Mouse (Mus musculus) heart, adult 18-20 months (tissue): ENCODE measurements around the gene Urb1. TPM values are rescaled to one million over a fixed set of nuclear protein-coding genes. Genes with fewer than 3 reads are reported as not detected.
A peak's percentile ranks its signal among the peaks of the same experiment; 100 is the strongest.

Source experiments
- DNase-seq, 2 experiments: peaks; one replicate each; pipeline ENCODE4 v3.0.0; 2021 to 2022; ENCODE audit warnings: mixed read lengths in 1 of 2
- total RNA-seq, 2 experiments: library from RNA; stranded (reverse); gene quantifications; 2 replicates each; pipeline ENCODE4 v1.2.3; 2021

The Urb1 gene
- total RNA-seq, 2 experiments from 2014 or later, result 5.5 to 7.3 TPM

DNA sequence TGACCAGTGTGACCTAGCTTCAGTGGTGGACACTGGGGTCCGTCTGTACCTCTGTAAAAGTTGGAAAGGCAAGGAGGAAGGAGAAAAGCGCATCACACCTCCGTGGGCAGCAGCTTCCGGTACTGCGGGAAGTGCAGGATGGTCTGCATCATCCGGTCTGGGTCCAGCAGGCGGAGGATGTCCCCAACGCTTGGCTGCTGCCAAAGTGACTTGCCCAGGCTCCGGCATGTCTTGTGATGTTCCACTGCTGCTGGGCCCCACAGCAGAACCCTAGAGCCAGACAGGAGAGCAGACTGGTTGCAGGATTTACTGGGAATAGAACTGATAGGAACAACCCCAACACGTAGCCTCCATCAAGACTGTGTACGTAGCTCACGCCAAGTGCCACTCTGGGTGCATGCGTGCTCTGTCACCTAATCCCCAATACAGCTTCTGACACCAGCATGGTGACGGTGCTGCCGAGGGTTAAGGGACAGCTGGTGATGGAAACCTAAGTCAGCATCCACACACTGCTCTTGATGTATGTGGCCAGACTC, 43.2 kb downstream of the Urb1 start:
- no peak for DNase-seq

DNA sequence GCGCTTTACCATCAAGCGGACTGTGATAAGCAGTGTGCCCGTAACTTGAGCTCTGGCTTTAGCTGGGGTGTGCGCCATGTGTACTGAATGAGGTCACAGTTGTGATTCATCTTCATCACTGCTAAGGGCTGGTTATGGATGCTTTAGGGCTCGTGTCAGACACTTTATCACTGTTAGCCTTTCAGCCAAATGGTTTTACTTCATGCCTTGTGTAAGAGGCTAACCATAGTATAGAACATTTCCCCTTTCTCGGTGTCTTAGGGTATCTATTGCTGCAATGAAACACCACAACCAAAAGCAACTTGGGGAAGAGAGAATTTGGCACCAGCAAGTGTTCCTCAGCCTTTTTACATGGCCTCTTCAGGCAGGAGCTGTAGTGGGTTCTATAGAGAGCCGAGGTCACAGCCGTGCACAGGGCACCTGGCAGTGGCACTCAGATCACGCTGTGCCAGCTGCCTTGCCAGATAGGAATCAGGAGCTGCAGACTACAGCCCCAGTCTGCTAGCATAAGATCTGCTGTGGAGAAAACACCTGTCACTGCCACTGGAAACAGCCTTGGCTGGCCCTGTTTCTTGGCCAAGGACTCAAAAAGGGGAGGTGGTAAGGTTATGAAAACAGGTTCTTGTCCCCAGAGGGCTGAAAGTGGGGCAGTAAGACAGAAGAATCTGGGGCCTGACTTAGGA, 44.9 kb downstream of the Urb1 start:
- no peak for DNase-seq

DNA sequence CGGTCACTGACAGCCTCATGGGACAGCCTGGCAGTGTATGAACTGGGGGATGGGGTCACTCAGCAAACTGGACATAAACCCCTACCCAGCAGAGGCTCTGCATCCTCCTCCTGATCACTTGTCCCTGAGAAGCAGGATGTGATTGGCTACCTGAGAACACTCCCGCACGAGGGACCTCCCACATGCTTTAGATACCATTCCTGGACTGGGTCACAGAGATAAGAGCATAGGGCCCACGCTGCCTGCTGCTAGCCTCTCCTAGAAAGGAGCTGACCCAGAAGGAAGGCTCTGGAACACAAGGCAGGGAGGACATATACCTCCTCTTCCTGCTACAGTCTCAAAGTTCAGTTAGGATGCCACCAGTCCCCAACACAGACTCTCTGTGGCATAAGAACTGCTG, 49.7 kb downstream of the Urb1 start:
- DNase-seq, result peak in 1 of 2 experiments; percentile 25

DNA sequence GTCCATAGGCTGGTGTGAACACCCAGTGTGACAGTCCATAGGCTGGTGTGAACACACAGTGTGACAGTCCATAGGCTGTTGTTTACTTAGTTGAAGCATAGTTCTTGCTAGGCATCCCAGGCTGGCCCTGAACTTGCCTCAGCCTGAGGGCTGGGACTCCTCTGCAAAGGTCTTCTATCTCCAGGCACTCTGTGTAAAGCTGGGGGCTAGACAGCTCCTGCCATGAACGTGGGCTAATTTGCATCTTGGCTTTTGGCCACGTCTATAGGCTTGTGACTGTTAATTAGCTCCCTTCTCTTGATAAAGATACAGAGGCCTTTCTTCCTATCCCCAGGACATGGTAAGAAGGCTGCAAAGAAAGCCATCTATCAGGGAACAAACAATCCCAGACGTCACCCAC, 50.9 kb downstream of the Urb1 start:
- no peak for DNase-seq

DNA sequence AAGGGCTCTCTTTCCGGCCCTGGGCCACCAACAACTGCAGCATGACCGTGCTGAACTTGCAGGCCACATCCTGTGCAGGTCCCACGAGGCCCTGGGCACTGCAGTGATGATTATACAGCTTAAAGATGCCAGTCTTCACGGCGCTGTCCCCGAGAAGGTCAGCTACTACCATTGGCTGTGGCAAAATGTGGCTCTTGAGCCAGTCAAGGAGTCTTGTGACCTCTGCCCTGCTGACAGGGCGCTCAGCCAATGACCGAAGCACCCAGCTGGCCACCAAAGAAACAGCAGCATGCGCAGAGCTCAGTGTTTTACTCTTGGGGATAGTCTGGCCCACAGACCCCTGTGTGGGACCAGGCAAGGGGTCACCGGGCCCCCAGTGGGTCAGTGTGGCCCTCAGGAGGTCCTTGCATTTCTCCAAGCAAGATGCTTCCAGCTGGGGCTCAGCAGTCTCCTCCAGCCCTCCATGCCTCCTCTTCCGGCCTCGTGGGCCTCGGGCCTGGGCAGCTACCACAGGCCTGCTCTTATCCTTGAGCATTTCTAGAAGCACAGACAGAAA, 56.7 kb downstream of the Urb1 start:
- DNase-seq, result no peak

DNA sequence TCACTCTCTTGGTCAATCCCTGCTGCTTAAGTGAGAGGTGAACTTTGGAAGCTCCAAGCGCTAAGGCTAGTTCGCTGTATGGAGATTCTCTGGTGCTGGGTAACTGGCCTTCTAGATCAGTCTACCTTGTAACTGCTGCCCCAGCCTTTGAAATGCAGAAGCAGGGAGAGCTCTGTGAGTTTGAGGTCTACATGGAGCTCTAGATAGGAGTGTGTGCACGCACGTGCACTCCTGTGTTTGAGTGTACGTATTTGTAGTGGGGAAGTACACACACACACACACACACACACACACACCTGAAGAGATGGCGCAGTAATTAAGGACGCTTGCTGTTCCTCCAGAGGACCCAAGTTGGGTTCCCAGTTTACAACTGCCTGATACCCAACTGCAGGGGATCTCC, 62.0 kb downstream of the Urb1 start:
- no peak for DNase-seq

DNA sequence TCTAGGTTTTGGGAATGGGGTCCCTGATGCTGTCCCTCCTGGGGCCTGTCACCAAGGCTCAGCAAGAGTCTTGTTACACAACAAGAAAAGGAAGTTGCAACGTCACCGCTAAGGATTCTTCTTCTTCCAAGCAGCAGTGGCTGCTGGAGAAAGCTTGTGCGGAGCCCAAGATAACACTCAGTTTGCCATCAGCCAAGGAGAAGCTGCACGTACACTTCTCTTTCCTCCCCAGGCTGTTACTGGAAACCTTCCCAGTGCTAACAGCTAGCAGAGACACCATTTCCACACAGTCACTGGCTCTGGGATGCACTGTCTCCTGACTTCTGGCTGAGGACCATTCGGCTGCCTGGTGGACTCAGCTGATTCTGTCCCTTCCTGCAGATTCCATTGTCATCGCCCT, 63.1 kb downstream of the Urb1 start:
- DNase-seq, result peak; percentile 55 to 81

DNA sequence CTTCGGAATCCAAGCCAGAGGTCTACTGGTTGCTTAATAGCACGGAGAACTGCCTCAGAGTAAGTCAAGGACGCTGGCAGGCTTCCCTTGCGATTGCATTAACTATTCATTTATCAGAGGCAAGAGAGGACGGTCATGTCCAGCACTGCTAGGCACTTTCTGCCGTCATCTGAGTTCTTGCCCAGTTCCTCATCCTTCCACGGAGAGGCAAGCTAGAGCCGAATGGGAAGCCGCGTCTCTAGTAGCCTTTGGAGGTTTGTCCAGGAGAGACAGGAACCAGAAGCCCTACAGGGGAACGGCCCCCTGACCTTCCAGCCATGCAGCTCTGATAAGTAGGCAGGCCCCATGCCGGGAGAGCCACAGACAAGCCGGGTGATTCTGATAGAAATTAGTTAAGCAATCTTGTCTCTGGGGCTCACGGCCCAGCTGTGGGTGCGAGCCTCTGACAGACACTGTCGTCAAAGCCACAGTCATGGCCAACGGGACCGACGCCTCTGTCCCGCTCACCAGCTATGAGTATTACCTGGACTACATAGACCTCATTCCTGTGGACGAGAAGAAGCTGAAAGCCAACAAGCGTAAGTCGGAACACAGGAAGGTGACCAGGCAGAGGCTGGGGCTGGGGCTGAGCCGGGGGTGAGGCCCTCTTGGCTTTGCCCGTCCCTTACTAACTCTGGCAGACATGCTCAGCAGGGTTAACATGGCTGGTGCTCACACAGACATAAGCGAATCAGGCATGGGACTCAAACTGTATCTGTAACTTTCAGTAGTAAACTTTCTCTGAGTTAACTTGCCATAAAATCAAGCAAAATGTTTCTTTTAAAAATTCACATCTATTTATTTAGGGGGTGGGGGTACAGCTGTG, 71.9 kb downstream of the Urb1 start, which contains the start of gene Mrap:
Mrap (plus strand) TSS at position 116 of the 865 bp plus-strand sequence.
- peak; percentile 82 to 83 for DNase-seq

DNA sequence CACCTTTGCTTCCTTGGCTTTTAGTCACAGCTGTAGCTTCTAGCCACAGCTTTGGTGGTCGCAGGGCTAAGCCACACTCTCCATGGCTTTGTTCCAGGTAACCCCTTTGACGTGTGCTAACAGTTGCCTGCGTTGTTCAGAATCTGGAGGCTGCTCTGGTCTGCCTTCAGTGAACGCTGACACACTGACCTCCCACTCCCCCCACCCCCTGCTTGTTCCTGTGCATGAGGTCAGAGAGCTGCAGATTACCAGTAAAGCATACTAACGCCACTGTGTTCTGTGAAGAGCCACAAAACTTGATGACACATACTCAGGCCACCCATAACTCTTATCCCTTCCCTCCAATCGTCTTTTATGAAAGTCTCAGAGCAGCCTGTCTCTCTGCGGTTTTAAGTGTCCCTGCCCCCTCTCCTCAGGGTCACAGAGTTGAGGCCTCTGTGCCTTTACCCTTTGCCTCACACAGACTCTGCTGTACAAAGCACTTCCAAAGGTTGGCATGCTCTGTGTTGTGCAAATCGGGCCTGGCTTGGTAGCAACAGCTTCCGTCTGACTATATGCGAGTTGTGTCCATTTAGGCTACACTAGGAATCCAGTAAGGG, 73.4 kb downstream of the Urb1 start:
- no peak for DNase-seq

DNA sequence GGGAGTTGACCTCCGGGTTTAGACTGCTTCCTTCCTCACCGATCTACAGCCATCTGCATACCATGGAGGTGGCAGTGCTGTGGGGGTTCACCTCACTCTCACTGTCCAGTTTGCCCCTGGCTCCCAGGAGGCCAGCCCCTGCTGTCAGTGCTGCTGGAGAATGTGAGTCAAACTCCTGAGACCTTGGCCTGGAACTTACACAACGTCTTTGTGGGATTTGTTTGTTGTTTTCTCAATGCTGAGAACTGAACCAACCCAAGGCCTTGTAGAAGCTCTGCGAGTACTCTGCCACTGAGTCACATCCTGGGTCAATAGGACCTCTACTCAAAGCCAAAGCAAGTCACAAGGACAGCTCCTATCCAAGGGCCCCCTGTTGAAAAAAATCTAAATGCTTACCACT, 74.6 kb downstream of the Urb1 start:
- DNase-seq, result no peak

DNA sequence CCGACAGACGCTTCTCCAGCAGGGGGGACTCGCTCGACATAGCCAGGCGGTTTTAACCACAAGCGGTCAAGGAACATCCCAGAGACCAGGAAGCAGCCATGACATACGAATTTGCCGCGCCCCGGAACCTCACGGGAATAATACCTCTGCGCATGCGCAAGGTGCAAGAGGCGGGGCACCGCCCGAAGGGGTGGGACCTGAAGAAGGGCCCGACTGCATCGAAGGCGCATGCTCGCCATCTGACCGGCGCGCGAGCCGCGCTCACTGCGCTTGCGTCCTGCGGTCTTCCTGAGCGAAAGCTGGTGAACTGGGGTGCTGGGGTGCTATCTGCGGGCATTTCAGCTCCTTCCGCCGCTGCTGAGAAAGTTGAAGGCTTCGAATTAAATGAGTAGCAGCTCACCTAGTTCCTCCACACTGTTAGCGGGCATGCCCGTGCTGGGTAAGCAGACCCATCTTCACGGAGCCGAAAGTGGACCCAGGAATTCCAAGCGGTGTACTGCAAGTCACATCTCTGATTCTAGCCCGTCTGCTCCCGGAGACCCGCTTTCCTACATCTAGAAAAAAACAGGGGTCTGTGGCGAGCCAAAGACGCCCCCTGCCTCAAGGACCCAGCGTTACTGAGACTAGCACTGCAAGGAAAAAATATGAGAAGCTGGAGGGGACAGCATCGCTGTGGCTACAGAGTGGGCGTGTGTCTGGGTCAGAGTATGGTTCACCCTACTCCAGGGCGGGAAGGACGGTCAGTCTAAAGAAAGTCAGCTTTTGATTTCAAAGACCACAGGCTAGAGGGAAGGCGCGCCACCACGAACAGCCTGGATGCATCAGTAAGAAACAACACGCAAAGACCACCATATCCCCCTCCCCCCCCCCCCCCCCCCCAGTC, 82.7 kb downstream of the Urb1 start, which contains the start of gene Mis18a:
Mis18a (minus strand) TSS at position 172 of the 883 bp plus-strand sequence.
- peak; percentile 95 to 98 for DNase-seq

DNA sequence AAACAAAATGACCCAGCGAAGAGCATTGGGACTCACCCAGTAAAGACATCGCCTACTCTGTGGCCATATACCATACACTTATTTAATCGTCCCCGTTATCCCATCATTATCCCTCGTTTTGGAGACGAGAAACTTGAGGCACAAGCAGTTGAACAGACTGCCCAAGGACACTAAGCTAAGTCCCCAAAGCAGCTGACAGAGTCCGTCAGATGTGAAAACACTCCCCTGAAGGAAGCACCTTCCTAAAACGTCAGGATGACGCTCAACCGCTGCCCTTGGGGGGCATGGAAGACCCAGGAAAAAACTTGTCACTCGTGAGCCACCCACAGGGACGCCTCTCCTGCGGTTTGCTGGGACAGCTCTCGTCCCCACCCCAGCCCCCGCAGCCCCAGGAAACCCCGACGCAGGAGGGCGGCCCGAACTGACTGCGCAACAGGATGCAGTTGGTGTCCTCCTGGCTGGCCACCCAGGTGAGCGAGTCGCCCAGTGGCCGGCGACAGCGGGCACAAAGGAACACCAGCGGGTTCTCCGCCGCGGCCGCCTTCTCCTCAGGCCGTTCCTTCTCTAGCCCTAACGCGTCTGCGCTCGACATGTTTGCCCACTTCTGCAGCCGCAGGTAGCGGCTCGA, 83.5 kb downstream of the Urb1 start:
- no peak for DNase-seq

DNA sequence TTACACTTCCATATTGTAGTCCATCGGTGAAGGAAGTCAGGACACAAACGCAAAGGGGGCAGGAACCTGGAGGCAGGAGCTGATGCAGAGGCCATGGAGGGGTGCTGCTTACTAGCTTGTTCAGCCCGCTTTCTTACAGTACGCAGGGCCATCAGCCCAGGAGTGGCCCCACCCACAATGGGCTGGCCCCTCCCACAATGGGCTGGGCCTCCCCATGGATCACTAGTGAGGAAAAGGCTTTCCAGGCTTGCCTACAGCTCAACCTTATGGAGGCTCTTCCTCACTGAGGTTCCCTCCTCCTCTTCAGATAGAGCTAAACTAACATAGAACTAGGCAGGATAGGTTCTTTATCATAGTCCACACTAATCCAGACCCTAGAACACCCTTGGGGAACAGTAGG, 86.2 kb downstream of the Urb1 start:
- DNase-seq, result no peak

DNA sequence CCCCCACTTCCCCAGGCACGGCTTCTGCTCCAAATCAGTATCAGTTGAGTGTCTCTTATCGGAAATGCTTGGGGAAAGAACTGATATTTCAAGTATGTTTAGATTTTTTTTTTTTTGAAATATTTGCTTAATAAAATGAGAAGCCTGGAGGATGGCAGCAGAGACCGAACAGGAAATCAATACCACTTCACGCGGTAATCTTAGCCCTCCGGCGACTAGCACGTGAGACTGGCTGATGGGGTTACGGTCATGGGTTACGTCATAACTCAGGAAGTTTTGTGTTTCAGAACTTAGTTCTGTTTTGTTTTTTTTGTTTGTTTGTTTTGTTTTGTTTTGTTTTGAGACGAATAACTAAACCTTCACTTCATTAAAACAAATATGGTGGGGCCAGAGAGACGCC, 99.9 kb downstream of the Urb1 start:
- no peak for DNase-seq

DNA sequence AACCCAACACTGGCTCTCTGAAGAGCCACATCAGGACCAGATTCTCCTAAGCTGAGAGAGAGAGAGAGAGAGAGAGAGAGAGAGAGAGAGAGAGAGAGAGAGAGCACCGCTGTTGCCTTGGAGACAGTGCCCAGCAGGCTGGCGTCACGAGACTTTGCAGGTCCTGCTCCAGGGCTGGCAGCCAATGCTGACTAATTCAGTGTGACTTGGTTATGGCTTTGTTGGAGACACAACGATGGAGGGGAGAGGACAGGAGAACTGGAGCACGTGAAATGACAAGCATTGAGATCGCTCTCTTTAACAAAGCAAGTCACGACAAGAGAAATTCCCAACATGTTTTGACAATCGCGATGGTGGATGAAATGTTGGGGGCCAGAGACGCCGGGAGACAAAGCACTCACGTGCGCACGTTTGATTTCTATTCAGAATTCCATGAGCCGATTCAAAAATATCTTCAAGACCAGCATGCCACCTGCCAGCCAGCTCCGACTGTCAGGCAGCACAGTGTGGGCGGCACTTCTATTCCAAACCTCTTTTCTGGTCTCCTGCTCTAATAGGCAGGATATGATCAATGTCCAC, 100.4 kb downstream of the Urb1 start:
- peak; percentile 75 to 80 for DNase-seq

DNA sequence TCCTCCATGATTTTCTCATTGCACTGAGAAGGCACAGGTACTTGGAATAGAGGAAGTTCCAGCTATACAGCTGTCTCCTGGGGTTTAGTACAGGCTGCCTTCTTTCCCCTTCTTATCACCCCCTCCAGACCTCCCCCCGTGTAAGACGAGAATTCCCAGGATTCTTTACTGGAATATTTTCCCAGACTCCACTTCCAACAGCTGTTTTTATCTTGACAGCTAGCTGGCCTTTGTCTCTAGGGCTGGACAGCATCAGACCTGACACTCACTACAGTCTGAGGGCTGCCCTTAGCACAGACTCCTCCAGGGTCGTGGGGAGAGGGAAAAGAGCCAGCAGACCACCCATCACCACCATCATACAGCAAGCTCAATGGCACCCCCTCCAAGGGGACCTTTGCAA, 103.9 kb downstream of the Urb1 start:
- DNase-seq, result peak; percentile 52 to 57

DNA sequence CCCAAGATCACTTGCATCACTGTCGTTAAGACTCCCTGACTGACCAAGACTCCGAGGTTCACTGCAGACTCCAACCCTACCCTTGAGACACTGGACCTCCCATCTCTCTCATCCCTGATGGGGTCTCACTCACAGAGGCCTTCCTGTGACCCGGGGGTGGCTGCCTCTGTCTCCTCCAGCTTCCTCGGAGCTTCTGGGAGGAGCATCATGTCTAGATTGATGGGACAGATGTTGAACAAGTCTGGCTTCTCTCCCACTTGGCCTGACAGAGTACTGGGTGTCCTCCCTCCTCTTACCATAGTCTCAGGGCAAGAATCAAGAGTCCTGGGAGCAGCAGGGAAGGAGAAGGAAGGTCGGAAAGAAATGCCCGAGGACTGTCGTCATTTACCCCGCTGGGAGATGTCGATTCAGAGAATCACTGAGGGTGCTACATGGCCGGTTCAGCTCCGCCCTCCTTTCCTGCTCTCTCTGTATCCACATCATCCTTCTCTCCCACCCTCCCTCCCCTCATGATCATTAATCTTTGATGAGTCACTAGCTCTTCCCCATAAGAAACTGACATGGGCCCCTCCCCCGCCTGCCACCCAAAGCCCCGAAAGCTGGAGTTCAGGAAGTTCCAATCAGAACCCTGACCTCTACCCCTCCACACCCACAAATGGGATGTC, 105.9 kb downstream of the Urb1 start:
- peak in 1 of 2 experiments; percentile 40 for DNase-seq

DNA sequence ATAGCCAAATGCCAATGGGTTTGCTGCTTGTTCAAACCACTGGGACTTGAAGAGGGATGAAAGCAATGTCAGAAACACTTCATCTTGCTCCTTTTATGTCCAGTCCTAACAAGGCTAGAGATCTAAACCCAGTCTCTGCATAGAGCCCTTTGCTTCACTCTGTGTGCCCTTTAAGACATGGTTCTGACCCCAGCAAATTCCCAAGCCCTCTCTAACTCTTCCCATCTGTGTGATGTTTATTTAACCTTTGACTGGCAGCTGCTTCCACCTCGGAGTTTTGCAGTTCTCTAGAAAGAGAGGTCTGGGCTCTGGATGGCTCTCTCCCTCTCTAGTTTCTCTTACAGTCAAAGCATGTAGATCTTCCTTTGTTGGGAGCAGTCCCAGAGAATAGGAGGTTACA, 106.6 kb downstream of the Urb1 start:
- no peak for DNase-seq

DNA sequence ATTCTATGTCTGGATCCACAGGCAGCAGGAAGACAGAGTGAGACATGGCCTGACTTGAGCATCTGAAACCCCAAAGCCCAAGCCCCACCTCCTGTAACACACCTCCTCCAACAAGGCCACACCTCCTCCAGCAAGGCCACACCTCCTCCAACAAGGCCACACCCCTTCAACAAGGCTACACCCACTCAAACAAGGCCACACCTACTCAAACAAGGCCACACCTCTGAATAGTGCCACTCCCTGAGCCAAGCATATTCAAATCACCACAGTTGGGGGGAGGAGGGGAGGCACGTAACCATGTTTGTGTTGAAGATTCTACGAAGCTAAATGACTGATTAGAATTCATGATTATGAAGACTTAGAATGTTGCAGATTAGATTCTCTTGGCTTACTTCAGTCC, 108.7 kb downstream of the Urb1 start:
- no peak for DNase-seq
